Mouse (Mus musculus): ENCODE measurements around the gene Bnip1.

The Bnip1 gene

GRCm38 (mm10) chr17:26793068-26793765, 12.4 kb downstream of the Bnip1 start:
- DNase-seq (ENCODE audit: low spot score): no peak

- peak; percentile 9 for DNase-seq (ENCODE audit: low spot score)
These were observed 13.9 kb downstream of the Bnip1 start for GRCm38 (mm10) chr17:26794744-26795143.

- DNase-seq (ENCODE audit: low spot score): no peak
These were observed 14.5 kb downstream of the Bnip1 start for GRCm38 (mm10) chr17:26795386-26795785.

GRCm38 (mm10) chr17:26797379-26798128, 16.7 kb downstream of the Bnip1 start:
- DNase-seq (ENCODE audit: low spot score): no peak

GRCm38 (mm10) chr17:26802886-26803285, 22.0 kb downstream of the Bnip1 start:
- DNase-seq (ENCODE audit: low spot score): no peak

GRCm38 (mm10) chr17:26812607-26813006, 31.7 kb downstream of the Bnip1 start:
- DNase-seq (ENCODE audit: low spot score): no peak

GRCm38 (mm10) chr17:26813497-26813896, 32.6 kb downstream of the Bnip1 start:
- DNase-seq (ENCODE audit: low spot score): no peak

- no peak for DNase-seq (ENCODE audit: low spot score)
These were observed 35.9 kb downstream of the Bnip1 start for GRCm38 (mm10) chr17:26816810-26817209.

- no peak for DNase-seq (ENCODE audit: low spot score)
These were observed 36.9 kb downstream of the Bnip1 start for GRCm38 (mm10) chr17:26817776-26818175.

- no peak for DNase-seq (ENCODE audit: low spot score)
These were observed 45.3 kb downstream of the Bnip1 start for GRCm38 (mm10) chr17:26826131-26826530.

- DNase-seq (ENCODE audit: low spot score): no peak
These were observed 52.9 kb downstream of the Bnip1 start for GRCm38 (mm10) chr17:26833806-26834205.

- no peak for DNase-seq (ENCODE audit: low spot score)
These were observed 53.6 kb downstream of the Bnip1 start for GRCm38 (mm10) chr17:26834302-26834965.

- no peak for DNase-seq (ENCODE audit: low spot score)
These were observed 54.3 kb downstream of the Bnip1 start for GRCm38 (mm10) chr17:26834966-26835755.

- no peak for DNase-seq (ENCODE audit: low spot score)
These were observed 55.1 kb downstream of the Bnip1 start for GRCm38 (mm10) chr17:26835956-26836355.

- no peak for DNase-seq (ENCODE audit: low spot score)
These were observed 55.5 kb downstream of the Bnip1 start for GRCm38 (mm10) chr17:26836377-26836776.

GRCm38 (mm10) chr17:26836786-26837545, 56.1 kb downstream of the Bnip1 start:
- no peak for DNase-seq (ENCODE audit: low spot score)

GRCm38 (mm10) chr17:26837546-26837985, 56.7 kb downstream of the Bnip1 start:
- no peak for DNase-seq (ENCODE audit: low spot score)

- DNase-seq (ENCODE audit: low spot score): no peak
These were observed 57.5 kb downstream of the Bnip1 start for GRCm38 (mm10) chr17:26838191-26838910.

- DNase-seq (ENCODE audit: low spot score): no peak
These were observed 58.2 kb downstream of the Bnip1 start for GRCm38 (mm10) chr17:26838911-26839717.

All from ovary, postnatal 10 days (tissue).